Mouse (Mus musculus) frontal cortex, postnatal 25 days (tissue): ENCODE results near the gene Flad1.

Source experiments
- DNase-seq, 2 experiments: peaks; one replicate each; pipeline ENCODE4 v3.0.0; 2022; ENCODE audit warnings: low spot score in 2 of 2

Flad1 gene

GRCm38 (mm10) chr3:89425876-89426275, 14.2 kb upstream of the Flad1 start:
- no peak for DNase-seq

GRCm38 (mm10) chr3:89425141-89425525, 13.5 kb upstream of the Flad1 start:
- no peak for DNase-seq

GRCm38 (mm10) chr3:89424416-89425140, 12.9 kb upstream of the Flad1 start:
- no peak for DNase-seq

DNA sequence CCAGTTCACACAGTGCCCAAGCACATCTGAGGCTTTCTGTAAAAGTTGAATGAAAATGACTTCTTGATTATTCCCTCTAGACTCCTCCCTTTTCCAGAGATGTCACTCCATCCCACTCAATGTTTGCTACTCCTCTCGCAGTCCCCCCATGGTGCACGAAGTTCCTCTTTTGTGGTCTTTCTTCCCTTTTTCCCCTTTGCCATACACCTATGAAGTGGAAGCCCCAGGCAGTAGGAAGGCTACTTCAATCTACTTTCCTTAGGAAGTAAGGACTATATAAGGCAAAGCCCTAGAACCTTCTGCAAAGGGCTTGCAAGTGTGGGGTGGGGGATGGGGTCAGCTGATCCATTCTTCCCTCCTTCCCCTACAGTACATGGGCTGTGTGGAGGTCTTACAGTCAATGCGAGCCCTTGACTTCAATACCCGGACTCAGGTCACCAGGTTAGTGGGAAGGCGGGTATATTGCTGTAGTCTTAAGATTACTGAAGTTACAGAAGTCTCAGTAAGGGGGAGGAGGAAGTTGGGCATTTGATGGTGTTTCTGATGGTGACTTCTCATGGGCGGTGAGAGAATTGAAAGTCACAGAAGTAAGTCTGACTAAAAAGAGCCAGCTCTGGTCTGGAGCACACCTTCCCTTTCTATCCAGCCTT, 11.0 kb upstream of the Flad1 start:
- no peak for DNase-seq

GRCm38 (mm10) chr3:89421810-89422473, 10.3 kb upstream of the Flad1 start:
- DNase-seq: no peak

- peak; percentile 40 to 51 for DNase-seq
These were observed 9.5 kb upstream of the Flad1 start for GRCm38 (mm10) chr3:89421002-89421774.

DNA sequence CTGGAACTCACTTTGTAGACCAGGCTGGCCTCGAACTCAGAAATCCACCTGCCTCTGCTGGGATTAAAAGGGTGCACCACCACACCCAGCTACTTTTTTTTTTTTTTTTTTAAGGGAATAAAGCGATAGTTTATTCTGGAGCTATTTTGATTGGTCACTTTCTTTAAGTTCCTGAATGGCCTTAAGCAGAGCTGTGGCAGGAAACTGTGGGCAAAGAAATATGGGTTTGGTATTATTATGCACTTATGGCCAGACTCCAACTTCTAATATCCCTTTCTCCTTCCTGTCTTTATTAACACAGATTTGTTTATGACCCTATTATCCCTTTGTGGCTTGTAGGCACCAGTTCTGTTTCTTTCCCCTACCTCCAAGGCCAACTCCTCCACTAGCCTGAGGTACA, 8.8 kb upstream of the Flad1 start:
- no peak for DNase-seq

- DNase-seq: no peak
These were observed 8.3 kb upstream of the Flad1 start for GRCm38 (mm10) chr3:89419981-89420380.

DNA sequence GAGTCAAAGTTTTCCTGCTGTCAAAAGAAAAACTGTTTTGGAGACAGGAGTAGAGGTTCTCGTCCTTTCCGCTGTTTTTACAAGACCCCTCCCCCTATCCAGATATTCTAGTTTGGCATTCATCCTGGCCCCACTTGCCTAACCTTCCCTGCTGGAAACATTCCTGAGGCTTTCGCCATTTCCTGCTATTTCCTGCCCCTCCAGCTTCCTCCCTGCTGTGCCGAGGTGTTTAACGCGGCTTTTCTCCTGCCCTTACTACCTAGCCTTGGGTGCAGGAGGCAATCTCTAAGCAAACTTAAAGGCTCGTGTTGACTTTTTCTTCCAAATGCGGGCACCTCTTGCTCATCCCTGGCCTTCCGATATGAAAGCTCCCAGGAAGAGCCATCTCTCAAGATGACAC, 7.9 kb upstream of the Flad1 start:
- no peak for DNase-seq

DNA sequence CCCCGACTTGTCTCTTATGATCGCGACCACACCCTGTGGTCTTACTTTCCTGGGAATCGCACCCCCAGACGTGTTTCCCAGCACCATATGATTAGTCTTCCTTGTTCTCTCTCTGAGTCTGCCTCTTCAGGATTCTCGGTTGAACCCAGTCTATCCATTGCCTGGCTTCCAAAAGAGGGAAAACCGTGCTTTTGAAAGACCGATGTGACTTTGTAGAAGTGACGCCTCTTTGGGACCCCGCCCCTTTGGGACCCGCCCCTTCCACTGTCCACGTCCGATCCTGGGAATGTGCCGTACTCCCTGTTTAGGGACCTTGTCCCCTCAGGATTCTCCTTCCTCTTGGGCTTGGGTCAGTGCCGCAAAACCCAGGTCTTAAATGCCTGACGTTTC, 7.2 kb upstream of the Flad1 start:
- no peak for DNase-seq

GRCm38 (mm10) chr3:89418170-89418860, 6.6 kb upstream of the Flad1 start, which contains the start of the genes Cks1b and Shc1:
Gene Cks1b, minus strand, starts transcription at chr3:89418383.
Gene Shc1, plus strand, starts transcription at chr3:89418443.
- DNase-seq: peak; percentile 80 to 85

- DNase-seq: no peak
These were observed 6.1 kb upstream of the Flad1 start for GRCm38 (mm10) chr3:89417840-89418169.

GRCm38 (mm10) chr3:89417131-89417530, 5.5 kb upstream of the Flad1 start:
- no peak for DNase-seq

DNA sequence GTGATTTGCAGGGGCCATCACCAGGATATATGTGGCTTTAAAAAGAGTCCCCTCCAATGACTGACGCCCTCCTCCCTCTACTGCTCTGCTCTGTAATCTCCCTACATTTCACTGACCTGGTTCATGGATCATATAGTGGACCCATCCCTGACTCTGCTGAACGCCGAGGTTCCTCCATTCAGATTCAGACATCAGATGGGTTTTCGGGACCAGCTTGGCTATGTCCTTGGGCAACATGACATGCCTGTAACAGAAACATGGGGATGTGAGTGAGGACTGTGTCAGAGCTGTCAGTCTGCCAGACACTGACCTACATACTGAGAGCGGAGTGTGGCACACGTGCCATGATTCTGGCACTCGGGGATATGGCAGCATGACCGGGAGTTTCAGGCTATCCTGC, 4.5 kb upstream of the Flad1 start:
- no peak for DNase-seq

DNA sequence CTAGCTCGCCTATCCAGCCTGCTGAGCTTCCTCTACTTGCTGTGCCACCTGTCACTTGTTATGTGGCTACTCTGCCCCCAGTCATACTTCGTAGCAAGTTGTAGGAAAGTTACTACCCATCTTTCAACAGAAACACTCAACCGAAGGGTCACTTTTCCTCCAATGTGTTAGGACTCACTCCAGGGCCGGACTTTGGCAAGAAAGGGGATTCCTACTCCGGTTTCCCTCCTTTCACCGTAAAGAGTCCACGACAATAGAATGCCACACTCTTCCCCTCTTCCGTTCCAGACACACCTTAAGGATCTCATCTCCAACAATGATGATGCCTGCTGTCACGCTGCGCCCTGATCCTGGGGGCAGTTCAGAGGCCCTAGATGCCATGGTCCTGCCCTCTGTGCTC, 806 bp downstream of the Flad1 start:
- no peak for DNase-seq

- DNase-seq: no peak
These were observed 2.0 kb downstream of the Flad1 start for GRCm38 (mm10) chr3:89409701-89410100.

DNA sequence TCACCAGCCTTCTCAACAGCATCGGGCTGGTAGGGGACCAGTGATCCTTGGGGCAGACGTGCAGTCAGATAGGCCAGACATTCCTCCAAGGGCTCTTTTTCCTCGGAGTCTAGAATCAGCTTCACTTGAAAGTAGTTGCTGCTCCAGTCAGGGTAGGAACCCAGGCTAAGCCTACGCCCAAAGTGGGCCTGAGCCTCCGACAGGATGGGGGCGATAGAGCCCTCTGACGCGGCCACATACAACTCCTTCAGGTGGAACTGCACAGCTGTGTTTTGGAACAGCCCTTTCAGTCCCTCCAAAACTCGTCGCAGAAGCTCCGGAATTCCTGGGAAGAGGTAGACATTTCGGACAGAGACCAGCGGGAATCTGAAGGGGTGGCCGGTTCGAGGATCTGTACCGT, 3.2 kb downstream of the Flad1 start:
- no peak for DNase-seq

- DNase-seq: no peak
These were observed 4.8 kb downstream of the Flad1 start for GRCm38 (mm10) chr3:89406887-89407286.

GRCm38 (mm10) chr3:89402693-89403092, 9.0 kb downstream of the Flad1 start, which contains the start of gene Lenep:
Gene Lenep, minus strand, starts transcription at chr3:89402793.
- no peak for DNase-seq

DNA sequence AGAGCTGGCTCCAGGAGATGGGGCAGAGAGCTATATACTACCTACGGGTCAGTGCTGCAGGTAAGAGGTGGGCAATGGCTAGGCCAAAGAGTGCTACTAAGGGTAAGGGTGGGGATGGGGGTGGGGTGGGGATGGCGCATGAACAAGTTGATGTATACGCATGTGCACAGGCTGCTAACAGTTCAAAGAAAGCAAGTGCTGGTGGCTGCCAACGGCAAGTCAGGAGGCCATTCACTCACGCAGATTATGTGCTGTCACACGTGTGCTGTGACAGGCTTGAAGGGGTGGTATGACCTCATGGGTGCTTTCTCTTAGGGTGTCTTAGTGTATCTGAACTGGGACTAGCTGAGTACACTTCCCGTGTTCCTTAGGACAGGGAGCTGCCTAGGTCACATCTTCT, 10.3 kb downstream of the Flad1 start:
- DNase-seq: no peak

- no peak for DNase-seq
These were observed 15.0 kb downstream of the Flad1 start for GRCm38 (mm10) chr3:89396654-89397005.
